Mouse (Mus musculus): ENCODE data around the gene Snai3.

The Snai3 gene

GRCm38 (mm10) chr8:122430058-122430636 lies 30.4 kb downstream of the Snai3 start:
- DNase-seq (ENCODE audit: low spot score) = no peak

- no peak for DNase-seq (ENCODE audit: low spot score)
Observed at GRCm38 (mm10) chr8:122428163-122428562, 32.4 kb downstream of the Snai3 start.

- DNase-seq (ENCODE audit: low spot score) = no peak
Observed at GRCm38 (mm10) chr8:122427607-122428006, 32.9 kb downstream of the Snai3 start.

- no peak for DNase-seq (ENCODE audit: low spot score)
Observed at GRCm38 (mm10) chr8:122426145-122426544, 34.4 kb downstream of the Snai3 start.

GRCm38 (mm10) chr8:122423659-122424058 lies 36.9 kb downstream of the Snai3 start:
- DNase-seq (ENCODE audit: low spot score) = no peak

GRCm38 (mm10) chr8:122423217-122423616 lies 37.3 kb downstream of the Snai3 start:
- no peak for DNase-seq (ENCODE audit: low spot score)

GRCm38 (mm10) chr8:122421376-122422070 lies 39.0 kb downstream of the Snai3 start, which contains the start of gene Il17c:
Gene Il17c, plus strand, starts transcription at chr8:122422020.
- no peak for DNase-seq (ENCODE audit: low spot score)

- DNase-seq (ENCODE audit: low spot score) = no peak
Observed at GRCm38 (mm10) chr8:122419881-122420555, 40.5 kb downstream of the Snai3 start.

GRCm38 (mm10) chr8:122415554-122415953 lies 45.0 kb downstream of the Snai3 start:
- DNase-seq (ENCODE audit: low spot score) = no peak

- no peak for DNase-seq (ENCODE audit: low spot score)
Observed at GRCm38 (mm10) chr8:122414311-122414710, 46.2 kb downstream of the Snai3 start.

GRCm38 (mm10) chr8:122407678-122408077 lies 52.9 kb downstream of the Snai3 start:
- DNase-seq (ENCODE audit: low spot score) = no peak

GRCm38 (mm10) chr8:122405146-122405805 lies 55.3 kb downstream of the Snai3 start:
- no peak for DNase-seq (ENCODE audit: low spot score)
